Mouse (Mus musculus): ENCODE measurements around the gene Hcn3.

The Hcn3 gene

DNA sequence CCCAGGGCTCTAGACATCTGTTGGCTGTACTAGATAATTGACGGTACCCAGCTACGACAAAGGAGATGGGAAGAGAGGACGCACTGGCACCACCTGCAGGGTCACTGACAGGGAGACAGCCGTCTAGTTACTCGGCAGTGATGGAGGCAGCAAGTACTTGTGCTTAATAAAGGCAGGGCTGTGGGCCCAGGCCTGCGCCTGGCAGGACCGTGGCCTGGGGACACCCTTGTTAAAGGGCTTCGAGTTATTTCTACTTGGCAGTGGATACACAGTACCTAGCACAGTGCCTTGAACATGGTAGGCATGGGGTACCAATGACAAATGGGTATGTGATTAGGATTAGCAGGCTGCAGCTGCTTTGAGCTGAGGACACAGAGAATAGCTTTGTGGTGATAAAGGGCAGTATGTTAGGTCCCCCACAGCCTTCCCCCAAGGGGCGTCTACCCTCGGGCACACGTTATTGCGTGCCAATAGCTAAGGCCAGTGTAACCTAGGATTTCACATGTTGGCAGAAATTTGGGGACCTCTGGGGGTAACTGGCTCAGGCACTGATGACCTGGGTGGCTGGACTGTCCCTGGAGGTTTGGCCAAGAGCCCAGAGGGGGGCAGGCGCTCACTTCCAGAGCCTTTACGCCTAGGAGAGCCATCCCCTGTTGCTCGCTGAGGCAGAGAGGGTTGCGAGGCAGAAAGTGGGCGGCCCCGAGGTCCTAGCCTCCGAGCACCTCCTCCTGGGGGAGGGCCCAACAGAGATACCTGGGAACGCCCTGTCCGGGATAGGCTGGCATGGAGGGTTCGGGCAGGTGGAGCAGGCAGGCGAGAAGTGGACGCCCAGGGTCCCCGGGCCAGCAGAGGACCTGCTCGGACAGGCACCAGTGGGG is 12.7 kb downstream of the Hcn3 start:
- ATAC-seq (ENCODE audit: low TSS enrichment) = no peak

GRCm38 (mm10) chr3:89145566-89145965 is 14.4 kb downstream of the Hcn3 start:
- no peak for ATAC-seq (ENCODE audit: low TSS enrichment)

- no peak for ATAC-seq (ENCODE audit: low TSS enrichment)
Observed at GRCm38 (mm10) chr3:89144821-89145220, 15.2 kb downstream of the Hcn3 start.

DNA sequence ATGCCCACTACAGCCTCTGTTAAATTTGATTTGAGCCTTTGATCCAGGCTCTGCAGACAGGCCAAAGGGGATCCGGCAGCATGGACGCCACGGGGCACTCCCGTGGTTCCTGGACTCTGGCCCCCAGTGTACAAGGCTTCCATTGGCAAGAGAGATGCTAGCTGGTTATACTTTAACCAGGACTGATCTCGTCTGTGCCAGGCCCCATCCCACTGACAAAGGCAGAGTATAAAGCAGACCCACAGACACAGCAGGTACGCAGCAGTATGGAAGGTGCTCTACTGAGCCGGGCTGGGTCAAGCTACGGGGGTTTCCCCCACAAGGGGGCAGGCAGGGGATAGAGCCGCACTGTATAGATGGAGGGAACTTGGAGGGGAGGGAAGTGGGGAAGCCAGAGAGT is 23.6 kb downstream of the Hcn3 start:
- ATAC-seq (ENCODE audit: low TSS enrichment) = no peak

- ATAC-seq (ENCODE audit: low TSS enrichment) = no peak
Observed at GRCm38 (mm10) chr3:89135958-89136357, 24.0 kb downstream of the Hcn3 start, which contains the start of gene Pklr. TSS of gene Pklr (plus strand) at chr3:89136142.

DNA sequence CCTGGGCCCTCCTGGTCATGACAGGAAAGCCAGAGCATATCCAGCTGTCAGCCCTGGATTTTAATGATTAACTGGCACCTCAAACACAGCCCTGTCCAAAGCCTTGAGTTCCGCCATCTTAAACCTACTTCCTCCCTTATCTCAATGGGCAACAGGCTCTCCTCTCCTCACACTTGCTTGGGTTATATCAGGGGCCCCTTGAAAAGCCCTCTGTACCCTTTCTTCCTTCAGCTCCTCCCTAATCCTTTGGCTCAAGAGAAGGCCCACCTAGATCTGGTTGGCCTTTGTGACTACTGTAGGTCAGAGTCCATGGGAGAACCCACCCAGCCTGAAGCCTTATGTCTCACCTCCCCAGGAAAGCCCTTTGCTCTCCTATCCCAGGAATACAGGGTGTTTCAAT is 26.2 kb downstream of the Hcn3 start:
- no peak for ATAC-seq (ENCODE audit: low TSS enrichment)

DNA sequence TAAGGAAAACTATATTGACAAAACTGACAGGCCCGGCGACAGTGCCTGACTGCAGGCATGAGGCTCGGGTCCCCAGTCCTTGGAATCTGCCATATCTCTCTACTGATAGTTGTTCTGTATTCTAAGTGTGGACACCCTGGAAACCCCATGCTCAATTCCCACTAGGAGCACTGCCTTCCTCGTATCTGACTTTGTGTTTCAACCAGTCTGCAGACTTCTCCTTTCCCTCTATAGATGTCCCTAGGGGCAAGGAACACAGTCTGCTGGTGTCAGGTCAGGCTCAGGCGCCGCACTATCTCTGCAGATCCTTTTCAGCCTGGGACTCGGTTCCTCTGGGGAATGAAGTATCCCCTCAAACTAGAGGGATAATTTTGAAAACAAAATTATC is 26.9 kb downstream of the Hcn3 start:
- no peak for ATAC-seq (ENCODE audit: low TSS enrichment)

- ATAC-seq (ENCODE audit: low TSS enrichment) = peak; percentile 60
Observed at GRCm38 (mm10) chr3:89132285-89133062, 27.5 kb downstream of the Hcn3 start.

GRCm38 (mm10) chr3:89131816-89132215 is 28.2 kb downstream of the Hcn3 start:
- peak; percentile 92 for ATAC-seq (ENCODE audit: low TSS enrichment)

DNA sequence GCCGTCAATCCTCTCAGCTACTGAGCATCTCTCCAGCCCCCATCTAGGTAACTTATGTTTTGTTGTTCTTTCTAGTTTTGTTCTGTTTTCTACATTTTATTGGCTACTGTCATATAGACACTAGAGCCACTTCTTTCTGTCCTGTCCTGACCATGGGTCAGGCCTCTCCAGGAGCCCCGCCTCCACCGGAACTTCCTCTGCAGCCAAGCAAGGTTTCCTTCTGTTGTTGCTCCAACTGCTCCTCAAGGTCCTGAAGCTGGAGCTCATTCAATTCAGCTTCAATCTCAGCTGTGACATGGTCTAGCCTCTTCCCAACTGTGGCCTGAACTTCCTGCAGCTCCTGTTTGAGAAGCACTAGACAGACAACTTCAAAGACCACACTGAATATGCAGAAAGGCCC is 30.1 kb downstream of the Hcn3 start:
- no peak for ATAC-seq (ENCODE audit: low TSS enrichment)

GRCm38 (mm10) chr3:89125981-89126380 is 34.0 kb downstream of the Hcn3 start:
- no peak for ATAC-seq (ENCODE audit: low TSS enrichment)

DNA sequence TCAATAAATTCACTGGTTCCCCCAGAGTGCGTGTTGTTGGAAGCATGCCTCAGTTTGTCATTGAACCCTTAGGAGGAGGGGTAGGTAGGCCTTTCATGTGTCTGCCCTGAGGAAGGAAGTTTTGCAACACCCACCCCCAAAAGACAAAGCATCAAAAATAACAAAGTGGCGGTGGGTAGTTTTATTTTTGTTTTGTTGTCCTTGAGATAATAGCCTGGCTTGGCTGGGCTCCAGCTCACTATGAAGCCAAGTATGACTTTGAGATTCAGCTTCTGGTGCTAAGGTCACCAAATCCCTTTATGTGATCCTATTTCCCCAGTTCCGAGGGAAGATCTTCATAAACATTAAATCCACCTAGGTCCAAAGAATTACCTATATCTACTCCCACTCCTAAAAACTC is 35.8 kb downstream of the Hcn3 start:
- no peak for ATAC-seq (ENCODE audit: low TSS enrichment)

DNA sequence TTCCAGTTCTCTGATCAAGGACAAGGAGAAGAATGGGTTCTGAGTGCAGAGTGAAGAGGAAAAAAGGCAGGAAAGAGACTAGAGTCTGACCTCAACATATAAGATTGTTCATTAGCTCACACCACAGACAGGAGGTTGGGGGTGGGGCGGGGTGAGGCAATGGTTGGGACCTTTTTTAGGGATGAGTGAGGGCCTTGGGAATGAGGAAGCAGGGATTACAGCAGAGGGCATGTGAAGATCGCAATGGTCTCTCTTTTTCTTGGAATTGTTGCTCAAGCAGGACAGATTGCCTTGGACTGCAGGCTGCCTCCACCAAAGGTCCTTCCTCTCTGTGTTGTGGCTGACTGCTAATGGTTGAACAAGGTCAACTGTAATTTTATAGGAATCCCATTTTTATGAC is 36.7 kb downstream of the Hcn3 start:
- ATAC-seq (ENCODE audit: low TSS enrichment) = no peak

- peak; percentile 81 for ATAC-seq (ENCODE audit: low TSS enrichment)
Observed at GRCm38 (mm10) chr3:89115522-89115921, 44.5 kb downstream of the Hcn3 start.

DNA sequence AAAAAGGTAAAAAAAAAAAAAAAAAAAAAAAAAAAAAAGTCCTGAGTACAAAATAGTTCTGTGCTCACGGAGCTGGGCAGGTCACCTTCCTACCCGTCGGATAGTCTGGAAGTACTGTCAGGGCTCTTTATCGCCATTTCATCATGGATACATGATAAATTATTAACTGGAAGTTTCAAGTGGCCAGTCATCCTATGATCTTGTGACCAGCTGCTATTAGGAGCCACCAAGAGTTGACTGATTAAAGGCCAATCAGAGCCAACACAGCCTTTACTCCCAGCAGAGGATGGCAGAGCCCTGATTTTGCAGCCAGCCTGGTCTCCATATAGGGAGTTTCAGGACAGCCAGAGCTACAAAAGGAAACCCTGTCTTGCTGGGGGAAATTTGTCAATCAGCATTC is 46.9 kb downstream of the Hcn3 start:
- ATAC-seq (ENCODE audit: low TSS enrichment) = no peak

- no peak for ATAC-seq (ENCODE audit: low TSS enrichment)
Observed at GRCm38 (mm10) chr3:89108146-89108545, 51.9 kb downstream of the Hcn3 start.

DNA sequence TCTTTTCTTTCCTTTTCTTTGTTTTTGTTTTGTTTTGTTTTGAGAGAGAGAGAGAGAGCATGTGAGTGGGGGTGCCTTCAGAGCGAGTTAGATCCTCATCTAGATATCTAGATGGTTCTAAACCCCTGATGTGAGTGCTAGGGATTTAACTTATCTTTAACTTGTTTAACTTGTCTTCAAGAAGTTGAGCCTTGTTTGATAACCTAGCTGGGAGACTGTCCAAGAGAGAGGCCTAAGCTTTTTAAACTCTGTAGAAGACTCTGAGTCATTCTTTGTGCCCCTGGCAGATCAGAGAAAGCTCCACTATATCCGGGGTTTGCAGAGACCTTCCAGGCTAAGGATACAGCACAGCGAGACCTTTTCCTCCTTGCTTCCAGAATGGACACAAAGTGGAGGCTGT is 52.5 kb downstream of the Hcn3 start:
- no peak for ATAC-seq (ENCODE audit: low TSS enrichment)

DNA sequence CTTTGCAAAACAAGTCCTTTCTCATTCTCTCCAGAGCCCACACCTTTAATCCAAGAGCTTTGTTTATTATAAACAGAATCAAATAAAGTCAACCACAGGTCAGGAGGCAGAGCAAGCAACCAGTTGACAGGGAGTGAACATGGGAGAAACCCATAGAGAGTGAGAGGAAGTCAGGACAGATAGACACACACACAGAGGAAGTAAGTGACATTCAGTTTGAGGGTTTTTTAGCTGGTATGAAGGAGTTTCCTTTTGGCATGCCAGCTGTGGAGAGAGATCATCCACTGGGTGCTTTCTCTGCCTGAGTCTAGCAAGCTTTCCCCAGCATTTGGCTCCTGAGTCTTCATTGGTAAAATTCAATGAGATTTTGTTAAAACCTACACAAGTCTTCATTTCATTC is 53.1 kb downstream of the Hcn3 start:
- ATAC-seq (ENCODE audit: low TSS enrichment) = no peak

DNA sequence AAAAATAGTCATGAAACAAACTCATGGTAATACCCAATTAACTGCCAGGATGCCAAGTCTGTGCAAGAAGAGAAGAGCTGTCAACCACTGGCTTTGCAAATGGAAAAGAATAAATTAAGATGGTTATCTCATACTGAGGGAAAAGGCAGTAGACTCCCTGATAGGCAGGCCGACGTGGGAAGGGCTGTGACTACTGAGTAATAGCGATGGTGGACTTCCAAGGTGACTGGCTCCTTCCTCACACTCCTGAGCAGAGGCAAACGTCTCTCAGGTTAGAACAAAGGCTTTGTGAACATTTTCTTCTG is 56.8 kb downstream of the Hcn3 start:
- no peak for ATAC-seq (ENCODE audit: low TSS enrichment)

- ATAC-seq (ENCODE audit: low TSS enrichment) = no peak
Observed at GRCm38 (mm10) chr3:89102495-89103290, 57.3 kb downstream of the Hcn3 start.

DNA sequence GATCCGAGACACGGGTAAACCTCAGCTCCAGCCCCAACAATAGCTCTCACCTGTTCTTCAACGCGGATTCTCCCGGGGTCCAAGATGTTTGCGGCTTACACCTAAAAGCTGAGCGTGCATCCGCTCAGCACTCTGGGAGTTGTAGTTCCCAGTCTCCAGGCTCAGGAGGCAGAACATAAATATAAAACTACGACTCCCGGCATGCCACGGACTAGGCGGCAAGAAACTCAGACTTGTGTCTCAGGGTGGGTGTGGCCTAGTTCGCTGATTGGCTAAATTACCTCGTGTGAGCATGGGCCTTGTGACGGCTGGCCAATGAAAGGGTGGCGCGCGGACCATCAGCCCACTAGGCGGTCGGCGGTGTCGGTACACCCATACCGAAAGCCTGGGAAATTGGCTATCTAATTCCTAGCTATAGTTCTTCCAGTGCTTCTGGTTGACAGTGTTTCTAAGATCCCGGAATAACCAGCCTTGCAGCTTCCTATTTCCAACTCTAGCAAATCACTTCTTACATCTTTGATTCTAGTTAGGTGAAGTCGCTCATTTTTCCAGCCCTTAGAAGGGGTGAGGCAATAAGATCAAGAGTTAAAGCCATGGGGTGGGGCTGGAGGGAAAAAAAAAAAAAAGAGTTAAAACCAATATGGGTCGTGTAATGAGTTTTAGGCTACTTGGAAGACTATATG is 58.0 kb downstream of the Hcn3 start, which contains the start of gene Fdps:
Gene Fdps (minus strand): TSS at position 148 of the 683 bp plus-strand sequence.
- peak; percentile 99 for ATAC-seq (ENCODE audit: low TSS enrichment)

DNA sequence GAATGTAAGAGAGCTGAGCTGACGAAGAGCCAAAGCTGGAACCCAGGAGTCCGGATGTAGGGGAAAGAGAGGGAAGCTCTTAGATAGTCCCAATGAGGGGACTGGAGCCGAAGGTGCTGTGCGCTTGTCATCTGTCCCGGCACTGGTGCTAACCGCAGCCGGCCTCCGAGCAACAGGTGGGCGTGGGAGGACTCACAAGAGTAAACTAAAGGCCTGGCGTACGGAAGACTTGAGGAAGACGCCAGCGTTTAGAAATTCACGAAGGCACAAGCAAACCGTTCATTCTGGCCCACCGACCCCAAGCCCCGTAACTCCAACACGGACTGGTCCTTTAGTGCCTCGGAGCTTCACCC is 58.6 kb downstream of the Hcn3 start:
- peak; percentile 21; the same call in 1 of the 2 replicates for ATAC-seq (ENCODE audit: low TSS enrichment)

Measured in frontal cortex, adult (tissue).